Mouse (Mus musculus): ENCODE data around the gene Mtmr2.

The Mtmr2 gene

DNA sequence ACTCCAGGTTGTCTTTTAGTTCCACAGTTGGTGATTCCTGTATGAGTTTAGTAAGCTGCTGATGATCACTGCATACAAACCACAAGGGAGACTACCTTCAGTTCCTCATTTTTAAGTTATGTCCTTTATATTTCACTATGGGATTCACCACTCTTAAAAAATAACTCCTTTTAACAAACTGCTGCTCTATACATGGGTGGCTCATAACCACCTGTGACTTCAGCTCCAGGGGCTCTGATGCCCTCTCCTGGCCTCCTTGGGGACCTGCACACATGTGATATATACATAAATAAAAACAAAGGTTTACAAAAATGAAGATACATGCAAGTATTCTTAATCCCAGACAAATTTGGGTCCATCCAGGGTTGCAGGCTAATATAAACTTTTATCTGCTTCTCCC lies 61.7 kb downstream of the Mtmr2 start:
- DNase-seq, result no peak

GRCm38 (mm10) chr9:13818369-13818768 lies 70.2 kb downstream of the Mtmr2 start:
- DNase-seq, result no peak

DNA sequence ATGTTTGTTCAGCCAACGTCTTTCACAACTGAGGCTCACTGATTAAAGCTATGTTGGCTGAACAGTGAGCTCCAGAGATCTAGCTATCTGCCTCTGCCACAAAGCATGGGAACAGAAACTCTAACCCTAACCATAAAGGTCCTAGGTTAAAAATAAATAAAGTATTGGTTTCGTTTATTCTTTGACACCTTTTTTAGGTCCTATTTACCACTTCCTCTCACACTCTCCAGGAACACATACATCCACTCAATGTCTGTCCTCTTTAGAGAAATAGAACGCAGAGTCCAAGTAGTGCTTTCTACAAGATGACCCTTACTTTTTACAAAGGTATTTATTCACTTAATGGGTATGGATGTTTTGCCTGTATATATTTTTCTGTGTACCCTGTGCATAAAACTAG lies 72.6 kb downstream of the Mtmr2 start:
- no peak for DNase-seq

GRCm38 (mm10) chr9:13825896-13826295 lies 77.7 kb downstream of the Mtmr2 start:
- DNase-seq, result no peak

- DNase-seq, result peak; percentile 76
These were observed 78.2 kb downstream of the Mtmr2 start for GRCm38 (mm10) chr9:13826391-13826805.

- DNase-seq, result peak; percentile 96
These were observed 78.7 kb downstream of the Mtmr2 start, which contains the start of gene Cep57 for GRCm38 (mm10) chr9:13826832-13827405. TSS of gene Cep57 (minus strand) at chr9:13827107.

GRCm38 (mm10) chr9:13827406-13828086 lies 79.3 kb downstream of the Mtmr2 start, which contains the start of gene Fam76b:
TSS of gene Fam76b (plus strand) at chr9:13827716.
- peak; percentile 99 for DNase-seq

DNA sequence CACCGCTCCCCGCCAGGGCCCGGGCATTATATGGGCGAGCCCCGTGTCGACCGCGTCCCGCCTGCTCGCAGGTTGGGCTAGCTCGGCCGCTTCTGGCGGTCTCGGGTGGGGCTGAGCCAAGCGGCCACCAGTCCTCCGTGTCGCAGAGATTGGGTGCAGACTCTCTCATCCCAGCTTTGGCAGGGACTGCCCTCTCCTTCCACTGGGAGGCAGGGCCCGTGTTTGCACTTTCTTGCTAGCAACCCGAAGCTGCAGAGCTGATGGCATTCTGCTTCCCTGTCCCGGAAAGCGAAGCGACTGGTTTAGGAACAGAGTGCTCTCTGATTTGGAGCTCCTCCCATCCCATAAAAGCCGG lies 79.9 kb downstream of the Mtmr2 start:
- DNase-seq, result no peak

DNA sequence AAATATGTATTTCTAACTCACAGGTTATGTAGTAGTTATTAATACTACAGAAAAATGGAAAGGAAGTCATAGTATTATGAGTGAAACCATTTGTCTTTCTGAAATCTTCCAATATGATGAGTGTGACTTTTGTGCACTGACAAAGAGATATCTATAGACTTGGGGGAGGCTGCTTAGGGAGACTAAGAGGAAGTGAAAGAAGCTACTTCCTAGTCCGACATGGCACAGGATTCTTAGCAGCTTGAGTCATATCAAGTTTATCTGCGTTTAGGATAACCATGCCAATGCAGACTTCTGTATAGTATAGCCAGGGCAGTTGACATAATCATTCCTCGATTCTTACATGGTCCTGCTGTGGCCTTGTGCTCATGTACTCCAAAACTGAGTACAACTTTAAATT lies 87.0 kb downstream of the Mtmr2 start:
- no peak for DNase-seq

GRCm38 (mm10) chr9:13836726-13837125 lies 88.5 kb downstream of the Mtmr2 start:
- DNase-seq, result no peak

- no peak for DNase-seq
These were observed 99.4 kb downstream of the Mtmr2 start for GRCm38 (mm10) chr9:13847591-13847990.

GRCm38 (mm10) chr9:13848481-13849480 lies 100.6 kb downstream of the Mtmr2 start:
- DNase-seq, result peak; percentile 37

GRCm38 (mm10) chr9:13853876-13854275 lies 105.7 kb downstream of the Mtmr2 start:
- DNase-seq, result no peak
